Mouse (Mus musculus): ENCODE data around the gene Ccer2.
A peak's percentile ranks its signal among the peaks of the same experiment; 100 is the strongest.

Ccer2 gene

DNA sequence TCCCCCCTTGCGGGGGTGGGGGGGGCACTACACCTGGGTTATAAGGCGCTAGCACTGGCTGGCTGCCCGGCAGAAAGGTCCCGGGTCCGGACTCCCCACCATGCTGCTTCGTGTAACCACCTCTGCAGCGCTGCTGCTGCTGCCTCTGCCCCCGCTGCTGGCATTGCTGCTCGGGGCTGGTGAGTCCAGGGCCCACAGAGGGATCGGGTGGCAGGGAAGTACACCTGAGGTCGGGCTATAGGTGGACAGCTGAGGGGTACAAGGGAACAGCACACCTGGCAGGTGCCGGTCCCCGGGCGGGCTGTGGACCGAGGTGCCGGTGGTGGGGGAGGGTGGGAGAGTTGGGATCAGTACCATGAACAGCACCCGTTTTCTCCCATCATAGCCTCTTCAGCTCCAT, at the start of gene Ccer2:
TSS of gene Ccer2 (plus strand) at position 96 of the 400 bp plus-strand sequence.
- no peak for DNase-seq (ENCODE audit: low read depth)

DNA sequence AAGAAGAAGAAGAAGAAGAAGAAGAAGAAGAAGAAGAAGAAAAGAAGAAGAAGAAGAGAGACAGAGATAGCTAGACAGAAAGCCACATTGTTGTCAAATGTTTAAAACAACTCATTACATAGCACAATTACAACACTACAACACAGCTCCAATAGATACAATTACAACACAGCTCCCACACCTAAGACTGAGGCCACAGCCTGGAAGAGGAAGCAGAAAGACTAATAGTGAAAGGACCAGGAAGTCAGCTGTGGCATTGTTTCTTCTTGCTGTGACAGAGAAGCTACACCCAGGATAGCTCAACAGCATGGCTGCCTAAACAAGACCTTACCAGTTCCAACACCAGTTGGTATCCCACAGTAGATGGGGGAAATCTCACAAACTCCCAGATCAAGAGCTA, 46.5 kb upstream of the Ccer2 start:
- DNase-seq (ENCODE audit: low read depth): no peak

- DNase-seq (ENCODE audit: low read depth): peak; percentile 51
These were observed 45.0 kb upstream of the Ccer2 start for GRCm38 (mm10) chr7:28710962-28711361.

DNA sequence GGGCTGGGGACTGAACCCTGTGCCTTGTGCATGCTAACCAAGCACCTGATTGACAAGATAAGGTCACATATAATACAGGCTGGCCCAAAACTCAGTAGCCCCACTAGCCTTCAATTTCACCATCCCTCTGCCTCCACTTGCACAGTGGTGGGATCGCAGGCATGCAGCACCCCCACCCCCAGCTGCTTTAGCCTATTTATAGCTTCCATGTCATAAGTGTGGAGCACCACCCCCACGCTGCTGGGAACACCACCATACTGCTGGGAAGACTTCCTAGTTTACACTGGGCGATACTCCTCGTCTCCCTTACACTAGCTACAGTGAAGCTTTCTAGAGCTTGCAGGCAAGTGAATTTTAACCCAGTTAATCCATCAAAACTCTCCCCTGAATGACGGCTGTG, 41.3 kb upstream of the Ccer2 start:
- DNase-seq (ENCODE audit: low read depth): no peak

DNA sequence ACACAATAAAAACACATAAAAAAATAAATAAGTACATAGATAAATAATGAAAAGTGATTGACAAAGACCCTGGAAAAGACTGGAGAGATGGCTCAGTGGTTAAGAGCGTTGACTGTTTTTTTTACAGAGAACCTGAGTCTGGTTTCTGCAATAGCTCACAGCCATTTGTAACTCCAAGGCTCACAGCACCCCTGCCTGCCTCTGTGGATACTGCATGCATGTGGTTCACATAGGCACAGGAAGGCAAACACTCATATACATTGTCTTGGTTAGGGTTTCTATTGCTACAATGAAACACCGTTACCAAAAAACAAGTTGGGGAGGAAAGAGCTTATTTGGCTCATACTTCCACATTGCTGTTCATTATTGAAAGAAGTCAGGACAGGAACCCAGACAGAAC, 40.4 kb upstream of the Ccer2 start:
- DNase-seq (ENCODE audit: low read depth): peak; percentile 45

- peak; percentile 77 for DNase-seq (ENCODE audit: low read depth)
These were observed 39.2 kb upstream of the Ccer2 start, which contains the start of gene Fbxo17 for GRCm38 (mm10) chr7:28716590-28717281. Gene Fbxo17 (plus strand): TSS chr7:28716804.

DNA sequence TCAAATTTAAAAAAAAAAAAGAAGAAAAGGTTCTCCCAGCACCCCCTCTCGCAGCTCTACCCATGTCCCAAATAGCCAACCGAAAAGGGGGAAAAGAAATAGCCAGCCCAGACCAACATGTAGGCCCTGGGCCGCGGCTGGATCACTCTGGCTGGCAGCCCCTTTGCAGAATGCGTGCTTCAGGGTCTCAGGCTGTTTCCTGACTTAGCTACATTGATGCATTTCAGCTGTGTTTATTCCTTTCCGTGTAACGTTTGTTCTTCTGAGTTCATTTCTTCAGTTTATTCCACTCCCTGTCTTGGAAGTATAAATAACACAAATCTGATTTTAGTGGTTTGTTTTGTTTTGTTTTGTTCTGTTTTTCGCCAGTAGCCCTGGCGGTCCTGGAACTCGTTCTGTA, 38.2 kb upstream of the Ccer2 start:
- no peak for DNase-seq (ENCODE audit: low read depth)

GRCm38 (mm10) chr7:28719159-28719558, 36.8 kb upstream of the Ccer2 start:
- no peak for DNase-seq (ENCODE audit: low read depth)

DNA sequence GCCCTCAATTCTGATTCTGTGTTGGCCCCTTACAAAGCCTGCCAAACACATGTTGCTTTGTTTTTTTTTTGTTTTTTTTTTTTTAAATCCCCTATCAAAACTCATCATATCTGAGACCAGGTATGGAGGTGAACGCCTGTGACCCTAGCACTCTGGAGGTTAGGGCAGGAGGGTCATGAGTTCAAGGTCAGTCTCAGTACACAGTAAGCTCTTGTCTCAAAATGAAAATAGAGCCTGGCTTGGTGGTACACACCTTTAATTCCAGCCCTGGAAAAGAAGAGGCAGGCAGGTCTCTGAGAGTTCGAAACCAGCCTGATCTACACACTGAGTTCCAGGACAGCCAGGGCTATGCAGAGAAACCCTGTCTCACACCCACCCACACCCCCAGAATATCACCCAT, 36.3 kb upstream of the Ccer2 start:
- no peak for DNase-seq (ENCODE audit: low read depth)

DNA sequence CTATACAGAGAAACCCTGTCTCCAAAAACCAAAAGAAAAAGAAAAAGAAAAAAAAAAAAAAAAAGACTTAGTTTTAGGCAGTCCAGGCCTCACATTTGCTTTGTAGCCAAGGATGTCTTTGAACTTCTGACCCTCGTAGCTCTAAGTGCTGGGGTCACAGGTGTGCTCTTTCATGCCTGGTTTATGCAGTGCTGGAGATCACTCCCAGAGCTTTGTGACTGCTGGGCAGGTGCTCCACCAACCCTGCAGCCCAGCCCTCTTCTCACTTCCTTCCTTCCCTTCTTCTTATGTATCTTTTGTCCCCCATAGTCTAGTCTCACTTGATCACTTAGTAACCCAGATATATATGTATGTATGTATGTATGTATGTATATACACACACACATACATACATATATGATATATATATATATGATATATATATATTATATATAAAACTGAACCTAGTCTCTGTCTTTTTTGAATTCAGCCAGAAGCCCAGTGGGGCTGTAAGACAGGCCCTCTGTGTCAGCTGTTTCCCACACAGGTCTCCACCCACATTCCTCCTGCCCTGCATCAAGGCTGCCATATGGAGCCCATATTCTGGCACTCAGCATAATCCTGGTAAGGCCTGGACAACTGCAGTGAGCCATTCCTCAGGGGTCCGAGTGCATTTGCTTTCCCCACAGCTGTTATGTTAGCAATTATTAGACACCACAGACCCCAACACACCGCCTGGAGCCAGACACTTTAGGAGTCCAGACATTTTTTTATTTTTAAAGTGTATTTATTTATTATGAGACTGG, 35.0 kb upstream of the Ccer2 start:
- no peak for DNase-seq (ENCODE audit: low read depth)

DNA sequence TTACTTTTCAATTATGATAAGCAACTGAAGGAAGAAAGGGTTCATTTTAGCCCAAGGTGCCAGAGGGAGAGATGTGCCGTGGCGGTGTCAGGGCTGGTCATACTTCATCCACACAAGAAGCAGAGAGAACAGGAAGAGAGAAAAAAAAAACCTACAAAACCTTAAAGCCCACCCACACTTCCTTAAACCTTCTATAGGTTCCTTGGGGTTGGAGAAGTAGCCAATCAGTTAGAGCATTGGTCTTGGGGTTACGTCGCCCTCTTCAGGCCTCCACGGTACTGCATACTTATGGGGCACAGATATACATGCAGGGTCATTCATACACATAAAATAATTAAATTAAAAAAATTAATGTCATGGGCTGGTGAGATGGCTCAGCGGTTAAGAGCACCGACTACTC, 33.9 kb upstream of the Ccer2 start:
- peak; percentile 67 for DNase-seq (ENCODE audit: low read depth)

DNA sequence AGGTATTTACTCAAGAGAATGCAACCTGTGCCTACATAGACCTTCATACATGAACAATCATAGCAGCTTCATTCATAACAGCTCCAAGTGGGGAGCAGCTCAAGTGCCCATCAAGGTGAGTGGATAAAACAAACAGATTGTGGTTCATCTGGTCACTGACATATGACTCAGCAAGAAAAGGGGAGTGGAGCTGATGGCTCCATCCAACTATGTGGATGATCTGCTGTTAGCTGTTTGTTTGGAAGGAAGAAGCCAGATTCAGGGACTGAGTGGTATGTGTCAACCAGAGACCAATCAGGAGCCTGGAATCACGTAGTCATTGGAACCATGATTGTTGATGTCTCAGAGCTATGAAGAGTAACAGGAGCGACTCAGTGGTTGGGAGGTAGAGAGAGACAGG, 31.4 kb upstream of the Ccer2 start:
- no peak for DNase-seq (ENCODE audit: low read depth)

- DNase-seq (ENCODE audit: low read depth): peak; percentile 86
These were observed 29.4 kb upstream of the Ccer2 start for GRCm38 (mm10) chr7:28726600-28726999.

DNA sequence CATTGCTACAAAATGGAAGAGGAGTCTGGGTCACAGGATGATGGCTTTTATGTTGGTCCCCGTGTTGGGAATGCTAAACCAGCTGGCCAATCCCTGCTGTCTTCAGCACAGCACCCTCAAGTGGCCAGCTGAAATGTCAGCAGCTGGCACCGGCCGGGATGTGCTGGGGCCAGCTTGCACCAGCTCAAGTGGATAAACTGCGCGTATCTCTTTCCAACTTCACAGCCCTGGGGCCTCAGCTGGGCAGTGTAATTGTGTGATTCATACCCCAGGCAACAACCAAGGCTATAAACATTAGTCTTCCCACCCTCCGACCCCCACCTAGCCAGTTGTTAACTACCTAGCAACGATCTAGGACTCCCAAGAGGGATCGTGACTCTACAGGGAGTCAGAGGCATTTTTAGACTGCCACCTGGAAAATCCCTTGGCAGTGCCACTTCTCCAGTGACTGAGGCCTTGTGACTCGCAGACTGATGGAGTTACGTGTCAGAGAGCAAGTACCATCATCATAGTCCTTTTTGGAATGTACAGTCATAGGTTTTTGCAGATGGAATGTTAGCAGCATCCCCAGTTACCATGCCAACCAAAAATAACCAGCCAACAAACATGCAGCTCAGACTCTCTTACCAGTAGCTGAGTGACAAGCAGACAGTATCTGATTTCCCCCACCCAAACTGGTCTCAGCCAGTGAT, 28.2 kb upstream of the Ccer2 start:
- DNase-seq (ENCODE audit: low read depth): no peak

DNA sequence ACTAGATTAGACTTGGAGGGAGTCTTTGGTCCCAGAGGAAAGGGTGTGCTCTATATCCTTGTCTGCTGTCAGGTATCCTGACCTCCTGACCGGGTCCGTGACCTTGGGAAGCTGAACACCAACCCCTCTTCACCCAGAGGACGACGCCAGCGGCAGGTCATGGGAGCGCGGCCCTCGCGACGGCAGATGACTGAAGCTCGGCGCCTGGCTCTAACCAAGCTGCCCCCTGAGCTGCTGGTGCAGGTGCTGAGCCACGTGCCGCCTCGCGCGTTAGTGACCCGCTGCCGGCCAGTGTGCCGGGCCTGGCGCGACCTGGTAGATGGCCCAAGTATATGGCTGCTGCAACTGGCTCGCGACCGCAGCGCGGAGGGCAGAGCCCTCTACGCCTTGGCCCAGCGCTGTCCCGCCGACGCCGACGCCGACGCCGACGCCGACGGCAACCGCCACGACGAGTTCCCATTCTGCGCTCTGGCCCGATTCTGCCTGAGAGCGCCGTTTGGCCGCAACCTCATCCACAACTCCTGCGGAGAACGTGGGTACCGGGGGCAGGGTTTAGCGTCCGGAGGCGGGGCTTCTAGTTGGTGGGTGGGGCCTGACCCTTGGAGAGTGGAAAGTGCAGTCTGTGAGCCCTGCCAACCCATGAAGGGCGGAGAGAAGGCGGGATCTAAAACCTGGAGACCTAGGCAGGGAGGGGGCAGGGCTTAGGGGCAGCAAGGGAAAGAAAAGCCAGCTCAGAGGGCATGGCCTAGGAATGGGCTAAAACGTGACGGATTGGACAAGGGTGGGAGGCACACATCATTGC, 23.4 kb upstream of the Ccer2 start:
- peak; percentile 92 for DNase-seq (ENCODE audit: low read depth)

- DNase-seq (ENCODE audit: low read depth): no peak
These were observed 22.8 kb upstream of the Ccer2 start for GRCm38 (mm10) chr7:28733211-28733610.

- DNase-seq (ENCODE audit: low read depth): no peak
These were observed 20.3 kb upstream of the Ccer2 start for GRCm38 (mm10) chr7:28735701-28736100.

DNA sequence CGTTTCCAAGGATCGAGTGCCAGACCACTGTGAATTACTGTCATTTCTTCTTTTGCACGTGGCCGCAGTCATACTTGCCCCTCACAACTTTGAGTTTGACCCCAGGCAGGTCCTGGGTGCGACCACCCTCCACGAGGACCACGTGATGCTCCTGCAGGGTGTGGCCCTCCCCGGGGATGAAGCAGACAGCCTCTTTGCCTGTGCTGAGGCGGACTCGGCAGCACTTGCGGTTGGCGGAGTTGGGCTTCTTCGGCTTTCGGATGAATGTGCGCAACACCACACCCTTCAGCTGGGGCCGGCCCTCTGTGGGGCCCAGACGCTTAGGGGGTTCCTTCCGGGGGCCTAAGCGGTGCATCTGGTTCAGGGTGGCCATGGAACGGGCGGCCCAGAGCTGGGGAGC, 16.1 kb upstream of the Ccer2 start:
- no peak for DNase-seq (ENCODE audit: low read depth)

- peak; percentile 57 for DNase-seq (ENCODE audit: low read depth)
These were observed 15.0 kb upstream of the Ccer2 start for GRCm38 (mm10) chr7:28740949-28741348.

- DNase-seq (ENCODE audit: low read depth): no peak
These were observed 14.6 kb upstream of the Ccer2 start for GRCm38 (mm10) chr7:28741368-28741708.

- DNase-seq (ENCODE audit: low read depth): peak; percentile 99
These were observed 14.1 kb upstream of the Ccer2 start, which contains the start of the genes Mrps12 and Sars2 for GRCm38 (mm10) chr7:28741709-28742438. Gene Mrps12 (minus strand): TSS chr7:28741820. Gene Sars2 (plus strand): TSS chr7:28741992.
